Mouse (Mus musculus): Measurements from ENCODE around the gene Slu7.

Gene Slu7

DNA sequence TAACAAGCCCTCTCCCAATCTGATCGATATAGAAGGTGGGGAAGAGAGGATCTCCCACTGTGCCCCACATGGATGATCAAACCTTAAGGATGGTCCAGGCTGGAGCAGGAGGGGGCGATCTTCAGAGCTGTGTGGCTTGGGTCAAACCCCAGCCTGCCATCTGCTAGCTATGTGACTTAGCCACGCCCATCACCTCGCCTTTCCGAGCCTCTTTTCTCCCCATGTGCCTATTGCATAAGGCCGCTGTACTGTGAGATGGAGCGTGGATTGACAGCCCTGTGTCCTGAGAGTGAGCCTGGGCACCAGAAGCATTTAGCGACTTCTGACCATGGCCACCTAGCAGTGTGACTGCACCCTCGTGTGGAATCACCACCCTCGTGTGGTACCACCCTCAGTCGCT lies 51.1 kb downstream of the Slu7 start:
- DNase-seq (ENCODE audit: low spot score in 2 of 2), result no peak

DNA sequence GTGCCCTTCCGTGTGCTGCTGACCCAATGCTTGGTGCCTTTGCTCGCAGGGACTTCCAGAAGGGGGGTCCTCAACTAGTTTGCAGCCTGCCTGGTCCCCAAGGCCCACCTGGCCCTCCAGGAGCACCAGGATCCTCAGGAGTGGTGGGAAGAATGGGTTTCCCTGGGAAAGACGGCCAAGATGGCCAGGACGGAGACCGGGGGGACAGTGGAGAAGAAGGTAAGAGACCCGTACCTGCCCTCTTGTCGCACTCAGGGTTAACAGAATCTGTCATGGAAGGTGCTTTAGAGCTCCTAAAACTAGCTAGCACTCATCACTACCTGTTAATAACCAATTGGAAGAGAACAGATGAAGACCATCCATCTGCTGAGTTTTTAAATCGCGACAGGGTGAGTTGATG lies 52.3 kb downstream of the Slu7 start:
- no peak for DNase-seq (ENCODE audit: low spot score in 2 of 2)

DNA sequence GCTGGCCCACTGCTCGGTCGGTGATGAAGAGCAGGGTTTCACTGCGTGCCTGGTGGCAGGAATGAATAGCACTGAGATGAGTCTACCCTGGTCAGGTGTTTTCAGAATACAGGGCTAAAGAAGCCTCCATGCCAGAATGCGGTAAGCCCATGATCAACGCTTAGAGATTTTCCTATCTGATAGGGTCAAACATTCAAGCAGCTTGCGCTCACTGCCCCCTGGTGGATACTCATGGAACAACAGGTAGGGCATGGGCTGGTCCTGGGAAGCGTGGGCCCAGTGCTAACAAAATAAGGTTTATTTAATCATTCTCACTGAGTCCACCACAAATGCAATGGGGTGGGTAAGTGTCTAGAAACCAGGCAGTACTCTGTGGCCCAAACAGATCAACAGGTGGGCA lies 59.1 kb downstream of the Slu7 start:
- DNase-seq (ENCODE audit: low spot score in 2 of 2), result peak; percentile 66 to 81

DNA sequence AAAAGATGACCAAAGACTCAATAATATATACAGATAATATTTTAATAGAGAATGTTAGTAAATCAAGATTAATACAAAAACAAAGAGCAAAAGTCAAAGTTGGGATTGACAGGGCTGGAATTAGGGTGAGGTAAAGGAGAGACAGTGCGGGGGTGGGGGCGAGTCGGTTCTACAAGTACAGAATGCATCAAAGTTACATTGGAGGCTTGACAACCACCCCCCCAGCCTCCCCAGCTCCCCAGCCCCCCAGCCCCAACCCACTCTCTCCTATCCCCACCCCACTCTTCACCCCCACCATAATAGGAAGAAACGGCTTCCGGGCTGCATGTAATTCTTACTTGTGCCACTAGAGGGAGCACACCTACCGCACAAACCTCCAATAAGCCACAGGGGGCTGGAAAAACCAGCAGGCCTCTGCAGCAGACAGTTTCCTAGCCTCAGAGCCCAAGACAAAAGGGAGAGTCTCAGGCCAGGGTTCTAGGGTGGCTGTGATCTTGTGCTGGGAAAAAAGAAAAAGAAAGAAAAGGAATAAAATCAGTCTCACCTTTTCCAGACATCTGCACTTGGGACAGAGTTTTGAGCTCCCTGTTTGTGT lies 60.4 kb downstream of the Slu7 start:
- peak; percentile 49 to 72 for DNase-seq (ENCODE audit: low spot score in 2 of 2)

DNA sequence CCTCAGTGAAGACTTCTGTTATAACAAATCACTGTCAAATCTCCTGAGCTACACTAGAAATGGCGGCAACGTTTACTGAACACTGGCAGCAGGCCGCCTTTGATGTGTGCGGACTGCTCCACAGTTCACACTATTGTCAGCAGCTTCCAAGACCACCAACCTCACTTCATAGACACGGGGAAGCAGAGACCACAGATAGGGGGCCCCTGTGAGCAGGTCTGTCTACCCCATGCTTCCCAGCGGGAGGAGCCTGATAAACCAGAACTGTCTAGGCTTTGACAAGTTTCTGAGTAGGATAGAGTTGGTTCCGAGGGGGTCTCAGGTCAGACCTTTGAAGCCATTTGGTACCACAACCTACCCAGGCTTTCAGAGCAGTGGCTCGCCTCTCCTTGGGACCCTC lies 61.5 kb downstream of the Slu7 start:
- no peak for DNase-seq (ENCODE audit: low spot score in 2 of 2)

DNA sequence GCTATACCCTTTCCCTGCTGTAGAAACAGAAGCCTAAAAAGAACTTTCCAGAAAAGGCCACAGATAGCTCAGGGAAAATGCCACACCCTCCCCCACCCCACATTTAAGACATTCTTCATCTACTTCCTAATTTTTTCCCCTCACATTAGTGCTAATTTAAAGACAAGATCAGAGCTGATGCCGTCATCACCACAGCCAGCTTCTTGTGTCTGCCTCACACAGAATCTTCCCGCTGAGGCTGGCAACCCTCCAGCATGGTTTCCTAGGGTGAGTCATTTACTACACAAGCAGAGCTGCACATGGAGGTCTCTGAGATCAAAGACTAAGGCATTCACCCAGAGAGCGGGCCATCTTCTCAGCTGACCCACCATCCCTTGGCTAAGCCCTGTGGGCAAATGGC lies 62.0 kb downstream of the Slu7 start:
- no peak for DNase-seq (ENCODE audit: low spot score in 2 of 2)
